Mouse (Mus musculus): ENCODE data around the gene Slc6a16. TPM values are rescaled to one million over a fixed set of nuclear protein-coding genes. Genes with fewer than 3 reads are reported as not detected.
"Not testable (repeated sequence)": the region's sequence is repeated elsewhere in the genome, so short reads cannot be mapped to it uniquely, and the experiment has no call there.

The Slc6a16 gene
- polyA plus RNA-seq, 1 experiment from 2014 or later, result 0.14 TPM

DNA sequence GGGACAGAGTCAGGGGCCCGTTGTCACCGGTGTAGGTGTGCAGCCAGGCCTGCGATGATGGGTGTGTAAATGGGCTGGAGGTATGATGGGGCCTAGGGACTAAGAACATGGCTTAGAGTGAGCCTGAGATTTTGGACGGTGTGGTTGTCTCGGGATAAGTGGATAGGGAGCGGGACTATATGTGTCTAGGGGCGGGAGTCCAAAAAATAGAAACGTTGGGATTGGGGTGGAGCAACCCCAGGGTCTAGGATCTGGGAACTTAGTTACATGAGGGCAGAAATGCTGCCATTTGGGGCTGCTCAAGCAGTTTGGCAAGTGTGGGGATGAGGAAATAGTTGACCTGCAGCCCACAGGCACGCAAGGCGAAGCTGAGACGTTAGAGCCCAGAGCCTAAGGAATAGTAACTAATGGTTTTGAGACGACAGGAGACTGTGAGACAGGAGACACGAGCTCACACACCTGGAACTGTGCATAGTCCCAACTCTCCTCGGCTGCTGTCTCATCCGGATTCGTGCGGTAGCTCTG is 5.2 kb upstream of the Slc6a16 start:
- H3K9ac ChIP-seq (ENCODE audit: low read depth, low read length), result no peak overlapping the region
- H3K27ac ChIP-seq (ENCODE audit: low read depth, low read length), result no peak overlapping the region
- 27% methylated on average over 17 of the region's 17 CpGs for WGBS
- H3K27me3 ChIP-seq (ENCODE audit: control insufficient read depth, insufficient read depth, low read length), result peaks cover 5% of the 10 kb centered on the region
- H3K36me3 ChIP-seq (ENCODE audit: control insufficient read depth, insufficient read depth, low read length), result peaks cover 11% of the 10 kb centered on the region; the same call in 1 of the 2 replicates
- no peaks in the 10 kb centered on the region for H3K9me3 ChIP-seq (ENCODE audit: control insufficient read depth, low read length)
- no peak for ATAC-seq (ENCODE audit: low FRiP score)
- 0 out of 2 replicates have a peak overlapping the region, but pooled peaks have one; percentile 4 for H3K4me2 ChIP-seq (replicated peaks; ENCODE audit: low read depth, low read length)
- DNase-seq (ENCODE audit: low spot score), result no peak
- no peak overlapping the region for H3K4me3 ChIP-seq (ENCODE audit: low read depth, low read length)
- H3K4me1 ChIP-seq (replicated peaks; ENCODE audit: control insufficient read depth, insufficient read depth, low read length), result peaks cover 7% of the 10 kb centered on the region

GRCm38 (mm10) chr7:45237747-45238699 is 2.9 kb upstream of the Slc6a16 start:
- H3K4me3 ChIP-seq (ENCODE audit: low read depth, low read length), result no peak overlapping the region
- H3K4me2 ChIP-seq (replicated peaks; ENCODE audit: low read depth, low read length), result no peak overlapping the region
- peaks cover 8% of the 10 kb centered on the region for H3K27me3 ChIP-seq (ENCODE audit: control insufficient read depth, insufficient read depth, low read length)
- DNase-seq (ENCODE audit: low spot score) (no peak), ATAC-seq (ENCODE audit: low FRiP score) (no peak)
- H3K36me3 ChIP-seq (ENCODE audit: control insufficient read depth, insufficient read depth, low read length), result no peaks in the 10 kb centered on the region
- peaks cover 7% of the 10 kb centered on the region for H3K4me1 ChIP-seq (replicated peaks; ENCODE audit: control insufficient read depth, insufficient read depth, low read length)
- H3K27ac ChIP-seq (ENCODE audit: low read depth, low read length), result no peak overlapping the region
- H3K9me3 ChIP-seq (ENCODE audit: control insufficient read depth, low read length), result no peaks in the 10 kb centered on the region
- H3K9ac ChIP-seq (ENCODE audit: low read depth, low read length), result no peak overlapping the region
- 75% methylated on average over 17 of the region's 17 CpGs for WGBS

DNA sequence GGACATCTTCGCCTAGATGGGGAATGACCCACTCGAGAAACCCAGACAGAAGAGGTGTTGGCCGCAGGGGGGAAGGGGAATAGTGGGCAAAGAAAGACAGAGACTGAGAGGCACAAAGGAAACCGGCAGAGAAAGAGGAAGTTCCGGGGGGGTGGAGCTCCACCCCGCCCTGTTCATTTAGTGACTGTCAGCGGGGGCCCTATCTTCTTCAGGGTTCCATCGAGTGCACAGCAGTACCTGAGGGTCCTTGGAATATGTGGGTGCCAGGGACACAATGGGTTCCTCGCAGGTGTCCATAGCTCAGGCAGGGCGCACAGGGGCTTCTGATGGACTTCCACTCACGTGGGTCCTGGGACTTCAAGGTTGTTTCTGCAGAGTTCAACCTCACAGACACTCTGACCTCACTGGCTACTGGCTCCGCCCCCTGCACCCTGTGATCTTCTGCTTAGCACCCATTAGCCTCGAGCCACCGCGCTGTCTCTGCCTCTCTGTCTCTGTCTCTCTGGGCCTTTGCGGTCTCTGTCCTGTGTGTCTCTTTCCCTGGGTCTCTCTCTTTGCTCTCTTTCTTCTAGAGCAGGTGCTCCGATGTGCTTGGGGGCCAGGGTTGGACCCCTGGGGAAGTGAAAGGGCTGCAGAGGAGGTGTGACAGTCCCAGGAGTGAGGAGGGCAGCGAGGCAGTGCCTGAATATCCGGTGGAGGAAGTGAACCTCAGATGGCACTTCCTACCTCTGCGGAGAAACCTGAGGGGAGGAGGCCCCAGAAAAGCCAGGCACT is 2.0 kb upstream of the Slc6a16 start, which contains the start of gene Cd37:
Gene Cd37 (minus strand): TSS at position 393 of the 774 bp plus-strand sequence.
- Histone ChIP-seq H3K9me3 (ENCODE audit: control insufficient read depth, low read length) (no peaks in the 10 kb centered on the region), H3K36me3 (ENCODE audit: control insufficient read depth, insufficient read depth, low read length) (no peaks in the 10 kb centered on the region), H3K4me1 (replicated peaks; ENCODE audit: control insufficient read depth, insufficient read depth, low read length) (peaks cover 4% of the 10 kb centered on the region), H3K9ac (ENCODE audit: low read depth, low read length) (no peak within 1 kb of the TSS), H3K4me2 (replicated peaks; ENCODE audit: low read depth, low read length) (no peak within 1 kb of the TSS), H3K4me3 (ENCODE audit: low read depth, low read length) (no peak within 1 kb of the TSS), H3K27me3 (ENCODE audit: control insufficient read depth, insufficient read depth, low read length) (peaks cover 8% of the 10 kb centered on the region), H3K27ac (ENCODE audit: low read depth, low read length) (no peak within 1 kb of the TSS)
- ATAC-seq (ENCODE audit: low FRiP score) (no peak), DNase-seq (ENCODE audit: low spot score) (no peak)
- 38% methylated on average over 20 of the region's 20 CpGs for WGBS

- DNase-seq (ENCODE audit: low spot score), result no peak
Measured at GRCm38 (mm10) chr7:45240109-45240508, 776 bp upstream of the Slc6a16 start.

DNA sequence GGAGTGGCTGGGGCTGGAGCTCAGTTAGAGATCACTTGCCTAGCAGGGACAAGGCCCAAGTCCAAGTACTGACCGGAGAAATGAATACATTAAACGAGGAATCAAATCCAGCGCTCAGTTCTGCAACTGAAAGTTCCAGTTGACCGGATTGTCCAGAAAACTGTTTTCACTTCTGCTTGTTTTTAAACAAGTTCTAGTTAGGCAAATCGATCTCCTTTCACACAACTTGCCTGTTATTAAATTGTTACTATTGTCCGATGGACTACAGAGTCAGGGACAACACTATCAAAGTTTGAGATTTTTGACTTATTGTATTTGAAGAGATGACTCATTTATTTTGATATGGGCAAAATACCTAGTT is 484 bp downstream of the Slc6a16 start:
- H3K9ac ChIP-seq (ENCODE audit: low read depth, low read length), result no peak overlapping the region; the same call in 1 of the 2 replicates
- WGBS, result 79% methylated on average over 6 of the region's 6 CpGs
- no peaks in the 10 kb centered on the region for H3K9me3 ChIP-seq (ENCODE audit: control insufficient read depth, low read length)
- H3K4me2 ChIP-seq (replicated peaks; ENCODE audit: low read depth, low read length), result no peak overlapping the region
- no peaks in the 10 kb centered on the region for H3K4me1 ChIP-seq (replicated peaks; ENCODE audit: control insufficient read depth, insufficient read depth, low read length)
- H3K36me3 ChIP-seq (ENCODE audit: control insufficient read depth, insufficient read depth, low read length), result no peaks in the 10 kb centered on the region
- no peak overlapping the region for H3K27ac ChIP-seq (ENCODE audit: low read depth, low read length)
- ATAC-seq (ENCODE audit: low FRiP score) (no peak), DNase-seq (ENCODE audit: low spot score) (no peak)
- H3K27me3 ChIP-seq (ENCODE audit: control insufficient read depth, insufficient read depth, low read length), result peaks cover 8% of the 10 kb centered on the region
- 0 out of 2 replicates have a peak overlapping the region, but pooled peaks have one; percentile 23 for H3K4me3 ChIP-seq (ENCODE audit: low read depth, low read length)

More at GRCm38 (mm10) chr7:45240109-45240508, 776 bp upstream of the Slc6a16 start:
- no peak for ATAC-seq (ENCODE audit: low FRiP score)
- Histone ChIP-seq H3K4me3 (ENCODE audit: low read depth, low read length) (no peak overlapping the region), H3K9ac (ENCODE audit: low read depth, low read length) (no peak overlapping the region), H3K27me3 (ENCODE audit: control insufficient read depth, insufficient read depth, low read length) (peaks cover 8% of the 10 kb centered on the region), H3K4me1 (replicated peaks; ENCODE audit: control insufficient read depth, insufficient read depth, low read length) (no peaks in the 10 kb centered on the region), H3K36me3 (ENCODE audit: control insufficient read depth, insufficient read depth, low read length) (no peaks in the 10 kb centered on the region), H3K4me2 (replicated peaks; ENCODE audit: low read depth, low read length) (no peak overlapping the region), H3K27ac (ENCODE audit: low read depth, low read length) (no peak overlapping the region), H3K9me3 (ENCODE audit: control insufficient read depth, low read length) (no peaks in the 10 kb centered on the region)
- WGBS, result 81% methylated on average over 7 of the region's 7 CpGs

DNA sequence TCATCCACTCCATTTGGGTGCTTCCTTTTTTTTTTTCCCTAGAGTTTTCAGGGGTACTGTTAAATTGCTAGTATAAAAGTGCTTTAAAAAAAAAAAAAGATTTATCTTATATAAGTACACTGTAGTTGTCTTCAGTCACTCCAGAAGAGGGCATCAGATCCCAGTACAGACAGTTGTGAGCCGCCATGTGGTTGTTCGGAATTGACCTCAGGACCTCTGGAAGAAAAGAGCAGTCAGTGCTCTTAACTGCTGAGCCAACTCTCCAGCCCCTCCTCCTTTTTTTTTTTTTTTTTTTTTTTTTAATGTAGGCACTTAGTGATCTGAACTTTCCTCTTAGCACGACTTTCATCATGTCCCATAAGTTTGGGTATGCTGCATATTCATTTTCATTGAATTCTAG is 6.8 kb downstream of the Slc6a16 start:
- no peak for DNase-seq (ENCODE audit: low spot score)

GRCm38 (mm10) chr7:45253806-45254205 is 12.9 kb downstream of the Slc6a16 start:
- DNase-seq (ENCODE audit: low spot score) (no peak), ATAC-seq (ENCODE audit: low FRiP score) (no peak)
- Histone ChIP-seq H3K9ac (ENCODE audit: low read depth, low read length) (no peak overlapping the region), H3K4me1 (replicated peaks; ENCODE audit: control insufficient read depth, insufficient read depth, low read length) (no peaks in the 10 kb centered on the region), H3K4me3 (ENCODE audit: low read depth, low read length) (no peak overlapping the region), H3K27me3 (ENCODE audit: control insufficient read depth, insufficient read depth, low read length) (no peaks in the 10 kb centered on the region), H3K4me2 (replicated peaks; ENCODE audit: low read depth, low read length) (no peak overlapping the region), H3K27ac (ENCODE audit: low read depth, low read length) (no peak overlapping the region), H3K36me3 (ENCODE audit: control insufficient read depth, insufficient read depth, low read length) (no peaks in the 10 kb centered on the region), H3K9me3 (ENCODE audit: control insufficient read depth, low read length) (no peaks in the 10 kb centered on the region)
- WGBS, result 95% methylated on average over 8 of the region's 8 CpGs

More for the DNA sequence above, 6.8 kb downstream of the Slc6a16 start:
- Histone ChIP-seq H3K4me3 (ENCODE audit: low read depth, low read length) (no peak overlapping the region), H3K4me2 (replicated peaks; ENCODE audit: low read depth, low read length) (no peak overlapping the region), H3K9ac (ENCODE audit: low read depth, low read length) (no peak overlapping the region), H3K9me3 (ENCODE audit: control insufficient read depth, low read length) (no peaks in the 10 kb centered on the region), H3K27me3 (ENCODE audit: control insufficient read depth, insufficient read depth, low read length) (no peaks in the 10 kb centered on the region), H3K36me3 (ENCODE audit: control insufficient read depth, insufficient read depth, low read length) (no peaks in the 10 kb centered on the region), H3K4me1 (replicated peaks; ENCODE audit: control insufficient read depth, insufficient read depth, low read length) (no peaks in the 10 kb centered on the region), H3K27ac (ENCODE audit: low read depth, low read length) (no peak overlapping the region)
- no peak for ATAC-seq (ENCODE audit: low FRiP score)
- 32% methylated on average over 3 of the region's 3 CpGs for WGBS

DNA sequence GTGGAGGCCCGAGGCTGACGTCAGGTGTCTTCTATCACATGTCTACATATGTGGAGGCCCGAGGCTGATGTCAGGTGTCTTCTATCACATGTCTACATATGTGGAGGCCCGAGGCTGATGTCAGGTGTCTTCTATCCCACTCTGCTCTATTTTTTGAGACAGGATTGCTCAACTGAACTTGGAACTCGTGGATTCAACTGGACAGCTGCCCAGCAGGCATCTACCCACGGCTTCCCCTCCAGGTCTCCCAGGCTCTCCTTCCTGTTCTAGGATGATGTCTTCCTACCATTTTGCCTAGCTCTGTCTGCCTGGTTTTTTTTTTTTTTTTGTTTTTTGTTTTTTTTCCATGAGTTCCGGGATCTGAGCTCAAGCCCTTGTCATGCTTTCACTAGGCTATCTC is 14.9 kb downstream of the Slc6a16 start:
- not testable (repeated sequence) for ATAC-seq (ENCODE audit: low FRiP score); H3K9me3 ChIP-seq (ENCODE audit: control insufficient read depth, low read length); H3K27me3 ChIP-seq (ENCODE audit: control insufficient read depth, insufficient read depth, low read length); H3K36me3 ChIP-seq (ENCODE audit: control insufficient read depth, insufficient read depth, low read length); H3K4me3 ChIP-seq (ENCODE audit: low read depth, low read length); DNase-seq (ENCODE audit: low spot score); H3K9ac ChIP-seq (ENCODE audit: low read depth, low read length); H3K27ac ChIP-seq (ENCODE audit: low read depth, low read length); H3K4me1 ChIP-seq (replicated peaks; ENCODE audit: control insufficient read depth, insufficient read depth, low read length); H3K4me2 ChIP-seq (replicated peaks; ENCODE audit: low read depth, low read length)
- 79% methylated on average over 5 of the region's 7 CpGs for WGBS
